ENCODE assay signal across 12 mouse cellular contexts in genomic region chr8:91899747-91900146, GRCm38 (mm10).
DNase-seq lines count a peak whose midpoint lies in the region; ATAC-seq and TF ChIP-seq lines count a peak whose summit lies in the region.
"Had no signal": no experiment of that assay in that cellular context is flagged by ENCODE, and none has a peak within 500 bp of the region (broad histone marks: within the 10 kb centered on the region; RNA-seq: fewer than 3 reads in every experiment).

No protein-coding gene starts in this region.

- H3K4me3 ChIP-seq in embryonic facial prominence, embryonic 14.5 days (ENCODE audit: low read depth, low read length) = no peak overlapping the region
- H3K4me3 ChIP-seq in embryonic facial prominence, embryonic 10.5 days = no peak overlapping the region
- H3K4me3 ChIP-seq in midbrain, postnatal 0 days (ENCODE audit: low read depth, low read length) = no peak overlapping the region
- H3K4me3 ChIP-seq in midbrain, embryonic 13.5 days (replicated peaks) = no peak overlapping the region
- H3K4me3 ChIP-seq: embryonic facial prominence, embryonic 15.5 days had no signal

- H3K4me1 ChIP-seq in embryonic facial prominence, embryonic 14.5 days (ENCODE audit: control insufficient read depth, insufficient read depth, low read length) = no peaks in the 10 kb centered on the region
- peaks cover 15% of the 10 kb centered on the region; the same call in 1 of the 2 replicates for H3K4me1 ChIP-seq in embryonic facial prominence, embryonic 10.5 days
- no peaks in the 10 kb centered on the region for H3K4me1 ChIP-seq in midbrain, postnatal 0 days (ENCODE audit: insufficient read depth, low read length)
- H3K4me1 ChIP-seq in midbrain, embryonic 13.5 days (replicated peaks) = no peaks in the 10 kb centered on the region

- DNase-seq in embryonic facial prominence, embryonic 14.5 days (ENCODE audit: low spot score) = peak; percentile 83
- DNase-seq in embryonic facial prominence, embryonic 10.5 days (ENCODE audit: low spot score) = no peak
- peak; percentile 57 for DNase-seq in kidney, postnatal 14 days
- no peak for DNase-seq in kidney, adult 11 months
- peak; percentile 27 for DNase-seq in midbrain, postnatal 0 days (ENCODE audit: low spot score)
- DNase-seq in MN1 (ENCODE audit: low spot score) = no peak
- DNase-seq in layer of hippocampus, adult 9-11 months = no peak
- DNase-seq: cerebellum, adult 9-11 months; liver; thymus, adult 18-20 months had no signal

- H3K4me2 ChIP-seq in embryonic facial prominence, embryonic 14.5 days (ENCODE audit: low read depth, low read length) = no peak overlapping the region
- H3K4me2 ChIP-seq in midbrain, postnatal 0 days (ENCODE audit: low read depth, low read length, poor library complexity, severe bottlenecking) = no peak overlapping the region
- no peak overlapping the region for H3K4me2 ChIP-seq in midbrain, embryonic 13.5 days (replicated peaks)
- H3K4me2 ChIP-seq: embryonic facial prominence, embryonic 15.5 days had no signal

- WGBS in embryonic facial prominence, embryonic 14.5 days = 58% methylated on average over 7 of the region's 7 CpGs
- 87% methylated on average over 7 of the region's 7 CpGs for WGBS in embryonic facial prominence, embryonic 10.5 days
- WGBS in midbrain, postnatal 0 days = 70% methylated on average over 7 of the region's 7 CpGs
- 83% methylated on average over 7 of the region's 7 CpGs for WGBS in midbrain, embryonic 13.5 days

- H3K36me3 ChIP-seq in embryonic facial prominence, embryonic 14.5 days (ENCODE audit: control insufficient read depth, insufficient read depth, low read length) = no peaks in the 10 kb centered on the region
- no peaks in the 10 kb centered on the region for H3K36me3 ChIP-seq in embryonic facial prominence, embryonic 10.5 days (replicated peaks)
- no peaks in the 10 kb centered on the region for H3K36me3 ChIP-seq in midbrain, postnatal 0 days (ENCODE audit: insufficient read depth, low read length)
- H3K36me3 ChIP-seq in midbrain, embryonic 13.5 days = no peaks in the 10 kb centered on the region
- H3K36me3 ChIP-seq: embryonic facial prominence, embryonic 15.5 days had no signal

- H3K27me3 ChIP-seq in embryonic facial prominence, embryonic 14.5 days (replicated peaks; ENCODE audit: control insufficient read depth, insufficient read depth, low read length) = no peaks in the 10 kb centered on the region
- H3K27me3 ChIP-seq in embryonic facial prominence, embryonic 10.5 days (replicated peaks; ENCODE audit: low read depth, poor library complexity, severe bottlenecking) = peaks cover 23% of the 10 kb centered on the region
- no peaks in the 10 kb centered on the region for H3K27me3 ChIP-seq in midbrain, postnatal 0 days (ENCODE audit: insufficient read depth, low read length)
- peaks cover 5% of the 10 kb centered on the region for H3K27me3 ChIP-seq in midbrain, embryonic 13.5 days
- H3K27me3 ChIP-seq: embryonic facial prominence, embryonic 15.5 days had no signal

- no peak for ATAC-seq in embryonic facial prominence, embryonic 14.5 days (ENCODE audit: low read depth)
- no peak for ATAC-seq in midbrain, postnatal 0 days (ENCODE audit: low FRiP score)
- ATAC-seq in midbrain, embryonic 13.5 days = no peak

- H3K9me3 ChIP-seq in embryonic facial prominence, embryonic 14.5 days (ENCODE audit: control insufficient read depth, low read length) = no peaks in the 10 kb centered on the region
- H3K9me3 ChIP-seq in embryonic facial prominence, embryonic 10.5 days = no peaks in the 10 kb centered on the region
- no peaks in the 10 kb centered on the region for H3K9me3 ChIP-seq in midbrain, postnatal 0 days (ENCODE audit: low read length)
- H3K9me3 ChIP-seq in midbrain, embryonic 13.5 days = no peaks in the 10 kb centered on the region
- H3K9me3 ChIP-seq: embryonic facial prominence, embryonic 15.5 days had no signal

- no peak overlapping the region for H3K9ac ChIP-seq in embryonic facial prominence, embryonic 14.5 days (ENCODE audit: low read depth, low read length)
- no peak overlapping the region for H3K9ac ChIP-seq in midbrain, postnatal 0 days (replicated peaks; ENCODE audit: low read length, poor library complexity, severe bottlenecking)
- H3K9ac ChIP-seq in midbrain, embryonic 13.5 days (replicated peaks) = no peak overlapping the region
- H3K9ac ChIP-seq: embryonic facial prominence, embryonic 15.5 days had no signal

- H3K27ac ChIP-seq in embryonic facial prominence, embryonic 14.5 days (replicated peaks; ENCODE audit: low read depth, low read length) = no peak overlapping the region
- H3K27ac ChIP-seq in embryonic facial prominence, embryonic 10.5 days (replicated peaks) = no peak overlapping the region
- H3K27ac ChIP-seq in midbrain, postnatal 0 days (ENCODE audit: low read depth, low read length) = no peak overlapping the region
- no peak overlapping the region for H3K27ac ChIP-seq in midbrain, embryonic 13.5 days
- H3K27ac ChIP-seq: embryonic facial prominence, embryonic 15.5 days had no signal

- TF ChIP-seq CTCF in midbrain, postnatal 0 days (IDR thresholded peaks at IDR 0.05) = no peak

Comparison
In these comparisons a context has a peak if more than half of its experiments do, and no peak if none do; other contexts are left out.
1. DNase-seq: peak in embryonic facial prominence, embryonic 14.5 days (single experiment), kidney, postnatal 14 days (single experiment) and midbrain, postnatal 0 days (single experiment); none in embryonic facial prominence, embryonic 10.5 days (single experiment), kidney, adult 11 months (single experiment), MN1 (single experiment) and layer of hippocampus, adult 9-11 months (single experiment).